15 mouse cellular contexts compared by ENCODE assay signal in the genomic region with DNA sequence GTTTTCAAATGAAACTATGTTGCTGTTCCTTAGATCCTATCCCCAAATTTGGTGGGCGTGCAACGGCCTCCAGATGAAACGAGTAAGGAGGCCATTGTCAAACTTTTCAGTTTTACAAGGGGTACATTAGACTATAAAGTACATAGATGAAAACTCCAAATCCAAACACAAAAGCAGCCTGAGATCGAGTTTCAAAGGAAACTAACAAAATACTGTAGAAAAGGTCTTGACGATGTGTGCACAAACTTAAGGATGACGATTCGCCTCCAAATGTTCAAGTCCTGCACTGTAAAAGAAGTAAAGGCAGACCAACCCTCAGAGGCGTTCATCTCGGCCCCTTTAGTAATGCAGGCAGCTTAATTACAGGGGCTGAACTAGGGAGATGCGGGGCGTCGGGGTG. TPM values are rescaled to one million over a fixed set of nuclear protein-coding genes. Genes with fewer than 3 reads are reported as not detected.
DNase-seq lines count a peak whose midpoint lies in the region; ATAC-seq lines count a peak whose summit lies in the region.
"Had no signal": no experiment of that assay in that cellular context is flagged by ENCODE, and none has a peak within 500 bp of the region (broad histone marks: within the 10 kb centered on the region; RNA-seq: fewer than 3 reads in every experiment).

No protein-coding gene starts in this region.

- 8% methylated on average over 12 of the region's 12 CpGs for WGBS in heart, embryonic 13.5 days
- WGBS in lung, embryonic 16.5 days = 13% methylated on average over 12 of the region's 12 CpGs
- 15% methylated on average over 12 of the region's 12 CpGs for WGBS in intestine, embryonic 15.5 days
- WGBS in stomach, embryonic 14.5 days = 12% methylated on average over 12 of the region's 12 CpGs

- H3K27ac ChIP-seq in heart, embryonic 13.5 days (replicated peaks) = no peak overlapping the region
- no peak overlapping the region for H3K27ac ChIP-seq in lung, embryonic 16.5 days (ENCODE audit: low read length)
- no peak overlapping the region for H3K27ac ChIP-seq in intestine, embryonic 15.5 days
- no peak overlapping the region for H3K27ac ChIP-seq in stomach, embryonic 14.5 days (ENCODE audit: low read length)
- H3K27ac ChIP-seq: liver, embryonic 14.5 days had no signal

- H3K36me3 ChIP-seq in heart, embryonic 13.5 days = no peaks in the 10 kb centered on the region
- no peaks in the 10 kb centered on the region for H3K36me3 ChIP-seq in lung, embryonic 16.5 days (ENCODE audit: control insufficient read depth, insufficient read depth, low read length)
- no peaks in the 10 kb centered on the region for H3K36me3 ChIP-seq in intestine, embryonic 15.5 days
- no peaks in the 10 kb centered on the region for H3K36me3 ChIP-seq in stomach, embryonic 14.5 days (ENCODE audit: control insufficient read depth, insufficient read depth, low read length)

- H3K4me2 ChIP-seq in heart, embryonic 13.5 days = peak overlapping the region; percentile 94; the same call in 1 of the 2 replicates
- H3K4me2 ChIP-seq in lung, embryonic 16.5 days (ENCODE audit: low read depth, low read length) = peak overlapping the region; percentile 92
- H3K4me2 ChIP-seq in intestine, embryonic 15.5 days (replicated peaks) = peak overlapping the region; percentile 95
- peak overlapping the region; percentile 93; the same call in 1 of the 2 replicates for H3K4me2 ChIP-seq in stomach, embryonic 14.5 days (replicated peaks; ENCODE audit: low read depth, low read length)

- peaks cover 24% of the 10 kb centered on the region for H3K4me1 ChIP-seq in heart, embryonic 13.5 days
- H3K4me1 ChIP-seq in lung, embryonic 16.5 days (replicated peaks; ENCODE audit: control insufficient read depth, insufficient read depth, low read length) = peaks cover 10% of the 10 kb centered on the region
- peaks cover 19% of the 10 kb centered on the region for H3K4me1 ChIP-seq in intestine, embryonic 15.5 days (replicated peaks)
- H3K4me1 ChIP-seq in stomach, embryonic 14.5 days (ENCODE audit: control insufficient read depth, insufficient read depth, low read length) = peaks cover 5% of the 10 kb centered on the region

- H3K9me3 ChIP-seq in heart, embryonic 13.5 days = peaks cover 3% of the 10 kb centered on the region; the same call in 1 of the 2 replicates
- no peaks in the 10 kb centered on the region for H3K9me3 ChIP-seq in lung, embryonic 16.5 days (ENCODE audit: control insufficient read depth, low read length)
- no peaks in the 10 kb centered on the region for H3K9me3 ChIP-seq in intestine, embryonic 15.5 days
- H3K9me3 ChIP-seq in stomach, embryonic 14.5 days (ENCODE audit: control insufficient read depth, low read depth, low read length) = no peaks in the 10 kb centered on the region

- no peak for ATAC-seq in heart, embryonic 13.5 days (ENCODE audit: extremely low read depth, insufficient number of reproducible peaks, low FRiP score, low TSS enrichment)
- no peak for ATAC-seq in lung, embryonic 16.5 days (ENCODE audit: low read depth)
- ATAC-seq in intestine, embryonic 15.5 days = no peak
- ATAC-seq in stomach, embryonic 14.5 days (ENCODE audit: insufficient number of reproducible peaks, insufficient read depth, low FRiP score, low read depth) = no peak
- ATAC-seq: CD4-positive, CD25-positive, alpha-beta regulatory T cell, adult 4 months had no signal

- no peak overlapping the region for H3K4me3 ChIP-seq in heart, embryonic 13.5 days
- H3K4me3 ChIP-seq in lung, embryonic 16.5 days (ENCODE audit: low read length) = peak overlapping the region; percentile 83
- no peak overlapping the region for H3K4me3 ChIP-seq in intestine, embryonic 15.5 days (replicated peaks)
- peak overlapping the region; percentile 66; the same call in 1 of the 2 replicates for H3K4me3 ChIP-seq in stomach, embryonic 14.5 days (ENCODE audit: low read depth, low read length)

- no peak for DNase-seq in heart, adult 18-20 months
- DNase-seq in lung, postnatal 14 days = no peak
- DNase-seq in adrenal gland, postnatal 10 days = no peak
- DNase-seq in urinary bladder, postnatal 25 days (ENCODE audit: low spot score) = no peak
- DNase-seq: adrenal gland, postnatal 25 days; cerebellum, adult 8-10 months; kidney, adult 8-10 months; right cerebral cortex, postnatal 14 days had no signal

- no peak overlapping the region for H3K9ac ChIP-seq in heart, embryonic 13.5 days
- no peak overlapping the region for H3K9ac ChIP-seq in lung, embryonic 16.5 days (ENCODE audit: low read length)
- H3K9ac ChIP-seq in intestine, embryonic 15.5 days = no peak overlapping the region
- H3K9ac ChIP-seq in stomach, embryonic 14.5 days (replicated peaks; ENCODE audit: low read depth, low read length) = no peak overlapping the region; the same call in 1 of the 2 replicates
- H3K9ac ChIP-seq: liver, embryonic 14.5 days had no signal

- peaks cover 89% of the 10 kb centered on the region for H3K27me3 ChIP-seq in heart, embryonic 13.5 days (replicated peaks)
- H3K27me3 ChIP-seq in lung, embryonic 16.5 days (ENCODE audit: control insufficient read depth, insufficient read depth, low read depth, low read length) = peaks cover 41% of the 10 kb centered on the region
- H3K27me3 ChIP-seq in intestine, embryonic 15.5 days (replicated peaks) = peaks cover 19% of the 10 kb centered on the region
- H3K27me3 ChIP-seq in stomach, embryonic 14.5 days (ENCODE audit: control insufficient read depth, insufficient read depth, low read length) = 0 out of 2 replicates have a peak, but pooled peaks cover 14% of the 10 kb centered on the region

RNA-seq across cellular contexts. Expression of gene Stox2, which starts 34.8 kb away (rescaled TPM):
- polyA plus RNA-seq in heart, embryonic 13.5 days (2015; fragmentation: Nextera tagmentation; extraction: Ambion mirVana) = 7.2 and 8.9 TPM in 2 replicates
- total RNA-seq in heart, adult 18-20 months (2021) = 1 to 10 TPM; 8.7 to 8.9 TPM
- 10.7 and 11.6 TPM in 2 replicates for polyA plus RNA-seq in lung, embryonic 16.5 days (2015; fragmentation: Nextera tagmentation; extraction: Ambion mirVana)
- polyA plus RNA-seq in intestine, embryonic 15.5 days (2015; fragmentation: Nextera tagmentation; extraction: Ambion mirVana) = 7.9 and 8.1 TPM in 2 replicates
- polyA plus RNA-seq in stomach, embryonic 14.5 days (2014; fragmentation: Nextera tagmentation; extraction: Ambion mirVana) = 19.2 and 20.5 TPM in 2 replicates
- 10 to 100 TPM; 12.4 to 18.8 TPM for total RNA-seq in adrenal gland, postnatal 10 days (2021)
- total RNA-seq: monocyte, adult 5-6 weeks had no signal

Comparison
In these comparisons a context has a peak if more than half of its experiments do, and no peak if none do; other contexts are left out.
1. H3K4me3 ChIP-seq: peak in lung, embryonic 16.5 days (single experiment) and stomach, embryonic 14.5 days (single experiment); none in heart, embryonic 13.5 days (single experiment) and intestine, embryonic 15.5 days (single experiment).
2. Peak in every context shown above with its lines, with median percentiles within 50 percentile points of each other: H3K4me2 ChIP-seq.